Mouse (Mus musculus) cerebellum, postnatal 36 days (tissue): ENCODE data around the gene Itgav.
A peak's percentile ranks its signal among the peaks of the same experiment; 100 is the strongest.
"Not testable (repeated sequence)": the region's sequence is repeated elsewhere in the genome, so short reads cannot be mapped to it uniquely, and the experiment has no call there.

Experiments
- DNase-seq, 2 experiments: peaks; one replicate each; pipeline ENCODE4 v3.0.0; 2021 to 2022; ENCODE audit warnings: mixed read lengths in 2 of 2

The Itgav gene

DNA sequence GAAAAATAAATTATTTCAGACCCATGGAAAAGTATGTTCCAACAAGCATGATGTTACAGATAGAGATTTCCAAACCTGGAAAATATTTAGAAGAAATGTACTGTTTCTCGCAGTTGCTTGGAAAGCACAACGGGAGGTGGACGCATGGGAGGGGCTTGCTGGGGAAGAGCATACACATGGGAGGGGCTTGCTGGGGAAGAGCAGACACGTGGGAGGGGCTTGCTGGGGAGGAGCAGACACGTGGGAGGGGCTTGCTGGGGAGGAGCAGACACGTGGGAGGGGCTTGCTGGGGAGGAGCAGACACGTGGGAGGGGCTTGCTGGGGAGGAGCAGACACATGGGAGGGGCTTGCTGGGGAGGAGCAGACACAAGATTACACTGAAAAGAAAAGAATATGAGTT lies 10.9 kb upstream of the Itgav start:
- not testable (repeated sequence) for DNase-seq

DNA sequence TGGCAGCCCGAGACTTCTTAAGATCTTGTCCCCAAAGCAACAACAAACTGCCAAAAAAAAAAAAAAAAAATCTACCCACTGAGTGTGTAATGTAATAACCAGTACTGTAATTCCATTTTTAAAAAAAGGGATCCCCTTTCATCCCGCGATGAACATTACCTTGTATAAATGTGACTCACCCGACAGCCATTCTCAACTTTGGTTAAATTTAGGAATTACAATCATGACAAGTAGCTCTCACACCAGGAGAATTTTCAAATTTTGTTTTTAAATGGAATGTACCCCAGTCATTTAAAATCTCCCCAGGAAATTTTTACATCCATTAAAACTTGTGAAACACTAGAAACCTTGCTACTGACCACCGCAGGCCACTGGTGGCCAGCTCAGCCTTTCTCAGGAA lies 10.3 kb upstream of the Itgav start:
- no peak for DNase-seq

GRCm38 (mm10) chr2:83714783-83715182 lies 9.4 kb upstream of the Itgav start:
- peak; percentile 27 for DNase-seq

- DNase-seq: no peak
Measured at GRCm38 (mm10) chr2:83718341-83718740, 5.9 kb upstream of the Itgav start.

GRCm38 (mm10) chr2:83721635-83722034 lies 2.6 kb upstream of the Itgav start:
- DNase-seq: no peak

- DNase-seq: no peak
Measured at GRCm38 (mm10) chr2:83722936-83723335, 1.3 kb upstream of the Itgav start.

DNA sequence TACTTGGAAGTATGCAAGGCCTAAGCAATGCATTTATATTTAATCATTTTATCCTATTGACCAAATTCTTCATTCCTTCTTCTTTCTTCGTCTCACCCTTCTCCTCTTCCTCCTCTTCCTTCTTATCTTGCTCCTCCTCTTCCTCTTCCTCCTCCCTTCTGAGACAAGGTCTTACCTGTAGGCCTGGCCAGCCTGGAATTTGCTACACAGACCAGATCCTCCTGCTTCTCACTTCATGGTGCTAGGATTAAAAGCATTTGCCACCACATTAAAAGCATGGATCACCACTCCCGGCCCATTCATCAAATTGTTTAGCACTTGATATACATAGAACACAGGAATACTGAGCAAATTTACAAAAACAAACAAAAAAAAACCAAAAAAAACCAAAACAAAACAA lies 851 bp upstream of the Itgav start:
- DNase-seq: no peak

DNA sequence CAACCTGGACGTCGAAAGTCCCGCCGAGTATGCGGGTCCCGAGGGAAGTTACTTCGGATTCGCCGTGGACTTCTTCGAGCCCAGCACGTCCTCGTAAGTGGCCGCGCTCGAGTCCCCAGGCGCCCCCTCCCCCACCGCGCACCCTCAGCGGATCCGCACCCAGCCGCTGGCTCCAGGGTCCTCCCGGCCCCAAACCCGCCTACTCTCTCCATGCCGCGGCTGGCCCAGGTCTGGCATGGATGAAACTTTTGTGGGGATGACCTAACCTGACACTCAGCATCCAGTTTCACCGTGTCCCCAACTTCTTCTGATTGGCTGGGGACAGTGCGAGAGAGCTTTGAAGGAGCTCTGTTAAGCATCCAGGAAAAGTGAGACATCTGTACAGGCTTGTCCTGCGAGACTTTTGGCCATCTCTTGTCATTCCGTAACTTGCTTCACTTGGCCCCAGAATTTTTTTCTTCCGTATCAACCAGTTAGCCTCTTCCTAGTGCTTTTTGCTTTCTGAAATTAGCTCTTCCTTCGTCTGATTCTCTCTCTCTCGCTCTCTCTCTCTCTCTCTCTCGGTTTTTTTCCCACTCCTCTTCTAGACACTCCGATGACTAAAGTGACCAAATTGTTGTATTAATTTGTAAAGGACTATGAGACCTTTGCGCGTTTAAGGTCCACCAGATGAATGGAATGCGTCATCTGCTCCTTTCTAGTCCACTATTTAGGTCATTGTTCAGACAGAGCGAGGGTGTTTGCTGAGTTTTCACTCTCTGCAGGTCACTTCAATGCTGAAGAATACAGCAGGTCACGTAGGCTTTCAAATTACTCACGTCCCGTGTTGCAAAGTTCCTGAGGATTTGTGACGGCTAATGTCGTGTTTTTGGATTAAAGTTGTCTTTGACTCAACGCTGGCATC lies 882 bp downstream of the Itgav start:
- peak; percentile 29 to 37 for DNase-seq

- no peak for DNase-seq
Measured at GRCm38 (mm10) chr2:83725796-83726195, 1.6 kb downstream of the Itgav start.

DNA sequence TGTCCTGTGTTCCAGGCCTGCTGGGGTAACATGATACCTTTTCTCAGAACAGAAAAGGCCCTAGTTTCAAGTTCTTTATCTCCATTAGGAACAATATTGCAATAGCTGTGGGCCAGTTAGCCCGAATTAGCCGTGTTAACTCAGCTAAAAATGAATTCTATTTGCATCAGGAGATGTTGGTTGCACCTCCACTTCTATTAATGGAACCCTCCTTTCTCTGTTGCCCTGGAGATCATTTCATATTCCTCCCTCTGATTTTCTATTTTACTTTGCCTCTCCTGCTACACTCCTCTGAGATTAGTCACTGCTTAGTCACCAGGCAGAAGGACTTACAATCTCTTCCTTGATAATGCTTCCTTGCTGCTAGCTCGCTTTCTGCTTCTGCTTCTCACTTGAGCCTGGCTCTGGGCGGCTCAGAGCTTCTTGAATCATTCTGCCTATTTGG lies 4.1 kb downstream of the Itgav start:
- no peak for DNase-seq

GRCm38 (mm10) chr2:83729339-83729738 lies 5.1 kb downstream of the Itgav start:
- DNase-seq: peak in 1 of 2 experiments; percentile 12

DNA sequence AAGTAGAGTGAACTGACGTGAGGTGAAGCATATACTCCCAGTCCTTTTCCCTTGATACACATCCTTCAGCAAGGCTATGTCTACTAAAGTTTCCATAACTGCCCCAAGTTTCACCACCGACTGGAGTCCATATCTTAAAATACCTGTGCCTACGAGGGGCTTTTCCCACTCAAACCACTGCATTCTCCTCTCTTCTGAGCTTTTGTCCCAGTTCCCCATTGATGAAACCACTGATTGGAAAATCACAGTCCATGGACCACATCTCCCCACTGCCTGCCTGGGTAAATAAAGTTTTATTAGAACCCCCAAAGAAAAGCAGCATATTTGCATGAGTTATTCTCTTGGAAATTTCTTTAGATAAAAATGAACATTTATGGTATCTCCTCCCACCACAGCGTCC lies 8.7 kb downstream of the Itgav start:
- DNase-seq: no peak

- DNase-seq: no peak
Measured at GRCm38 (mm10) chr2:83733981-83734393, 9.8 kb downstream of the Itgav start.

DNA sequence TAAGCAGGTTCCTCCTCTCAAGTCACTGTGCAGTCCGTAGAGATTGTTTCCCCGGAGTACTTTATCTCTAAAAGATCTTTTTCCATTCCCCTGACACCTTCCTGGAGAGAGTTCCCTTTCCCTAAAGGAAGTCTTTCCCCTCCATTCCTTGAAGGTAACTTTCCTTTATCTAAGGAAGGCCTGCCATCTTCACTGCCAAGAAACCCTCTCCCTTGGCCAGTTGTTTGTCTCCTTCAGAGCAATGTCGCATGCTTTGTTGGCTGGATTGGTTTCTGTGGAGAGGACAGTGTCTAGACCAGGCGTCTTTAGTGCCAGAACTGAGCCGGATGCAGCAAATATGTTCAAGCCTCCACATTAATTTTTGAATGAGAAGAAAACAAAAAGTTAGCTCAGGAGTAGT lies 11.1 kb downstream of the Itgav start:
- no peak for DNase-seq

DNA sequence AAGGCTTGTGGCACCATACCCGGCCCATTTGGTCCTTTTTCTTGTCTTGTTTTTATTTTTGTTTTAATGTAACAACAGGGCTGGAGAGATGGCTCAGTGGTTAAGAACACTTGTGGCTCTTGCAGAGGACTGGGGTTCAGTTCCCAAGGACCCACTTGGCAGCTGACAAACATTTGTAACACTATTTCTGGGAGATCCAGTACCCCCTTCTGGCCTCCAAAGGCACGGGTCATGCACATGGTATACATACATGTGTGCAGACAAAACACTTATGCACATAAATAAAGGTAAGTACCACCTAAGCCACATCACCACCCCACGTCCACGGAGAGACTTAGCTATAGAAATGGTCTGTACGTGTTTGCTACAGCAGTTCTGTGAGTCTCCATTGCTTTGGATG lies 12.6 kb downstream of the Itgav start:
- no peak for DNase-seq

GRCm38 (mm10) chr2:83738586-83739251 lies 14.5 kb downstream of the Itgav start:
- no peak for DNase-seq

DNA sequence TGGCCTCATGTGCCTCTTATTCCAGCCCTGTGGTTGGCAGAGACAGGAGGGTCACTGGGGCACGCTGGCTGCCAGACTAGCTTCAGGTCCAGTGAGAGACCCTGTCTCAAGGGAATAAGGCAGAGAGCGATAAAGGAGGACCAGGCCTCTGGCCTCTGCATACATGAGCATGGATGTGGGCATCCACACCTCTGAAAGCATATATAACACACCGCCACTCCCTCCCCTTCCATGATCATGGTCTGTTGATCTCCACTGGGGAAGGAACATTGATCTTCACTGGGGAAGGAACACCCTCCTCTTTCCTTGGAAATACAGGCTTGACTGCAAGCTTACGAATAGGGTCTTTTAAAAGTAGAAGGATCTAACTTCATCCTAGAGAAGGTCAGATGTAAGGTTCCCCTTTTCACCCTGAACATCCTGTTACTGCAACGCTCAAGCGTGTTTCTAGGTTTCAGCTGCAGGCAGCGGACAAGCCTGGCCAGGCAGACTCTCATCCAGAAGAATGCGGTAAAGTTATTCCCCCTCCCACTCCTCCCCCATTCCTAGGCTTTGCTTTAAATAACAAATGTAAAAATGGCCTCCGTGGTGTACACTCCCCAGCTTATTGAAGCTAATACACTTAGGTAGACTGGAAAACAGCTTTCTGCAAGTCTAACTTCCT lies 15.4 kb downstream of the Itgav start:
- no peak for DNase-seq

- no peak for DNase-seq
Measured at GRCm38 (mm10) chr2:83740601-83741031, 16.4 kb downstream of the Itgav start.

DNA sequence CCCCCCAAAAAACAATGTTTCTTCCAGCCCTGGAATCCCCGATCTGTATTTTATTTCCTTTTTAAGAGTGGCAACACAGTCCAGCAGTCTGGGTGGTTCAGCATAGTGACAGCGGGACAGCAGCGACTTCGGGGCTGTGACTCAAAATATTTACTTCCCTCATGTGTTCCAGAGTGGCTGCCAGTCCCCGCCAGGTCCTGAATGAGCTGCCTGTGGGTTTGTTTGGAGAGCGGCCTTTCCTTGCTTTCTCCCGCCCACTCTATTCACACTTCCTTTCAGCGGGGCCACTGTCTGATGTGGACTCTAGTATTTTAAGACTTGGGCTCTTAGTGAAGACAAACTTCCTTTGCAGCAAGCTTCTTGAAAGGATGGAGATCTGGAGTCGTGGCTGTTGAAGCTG lies 18.0 kb downstream of the Itgav start:
- no peak for DNase-seq

DNA sequence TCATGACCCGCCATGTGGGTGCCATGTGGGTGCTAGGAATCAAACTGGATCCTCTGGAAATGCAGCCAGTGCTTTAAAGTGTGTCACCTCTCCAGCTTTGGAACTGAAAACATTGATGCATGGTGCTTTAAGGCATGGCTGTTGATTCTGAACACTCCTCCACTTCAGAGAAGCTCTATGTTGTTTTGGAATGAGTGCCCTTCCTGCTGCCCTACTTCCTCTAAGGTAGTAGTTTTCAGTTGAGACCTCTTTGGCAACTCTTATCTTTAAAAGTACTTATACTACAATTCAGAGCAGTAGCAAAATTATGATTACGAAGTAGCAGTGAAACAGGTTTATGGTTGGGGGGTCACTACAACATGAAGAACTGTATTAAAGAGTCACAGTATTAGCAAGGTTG lies 18.6 kb downstream of the Itgav start:
- no peak for DNase-seq

DNA sequence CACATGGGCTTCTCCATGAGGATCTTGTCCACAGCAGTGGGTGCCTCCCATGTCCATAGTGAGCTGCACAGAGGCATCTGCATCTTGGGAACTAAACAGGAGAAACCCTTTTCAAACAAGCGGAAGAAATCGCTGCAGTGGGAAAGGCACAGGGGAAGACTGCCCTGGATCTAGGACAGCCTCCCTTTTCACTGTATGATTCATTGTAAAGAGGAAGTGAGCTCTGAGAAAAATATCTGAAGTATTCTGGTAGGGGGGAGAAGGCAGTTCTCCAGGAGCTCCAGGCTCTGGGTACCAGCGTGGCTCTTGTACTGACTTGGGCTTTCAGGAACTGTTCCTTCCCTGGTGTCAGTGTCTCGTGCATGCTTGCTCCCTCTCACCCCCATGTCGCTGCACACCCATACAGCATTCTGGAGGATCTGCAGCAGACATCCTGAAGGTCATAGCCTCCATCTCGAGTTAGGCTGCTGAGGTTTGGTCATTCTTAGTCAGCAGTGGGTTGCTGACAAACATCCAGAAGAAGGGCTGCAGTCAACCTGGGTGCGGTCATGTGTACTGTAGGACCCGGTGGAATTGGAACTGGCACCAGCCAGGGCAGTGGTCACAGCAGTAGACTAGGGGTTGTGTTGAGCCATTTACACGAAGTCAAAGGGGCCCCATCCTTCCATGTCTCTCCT lies 20.2 kb downstream of the Itgav start:
- no peak for DNase-seq

- DNase-seq: no peak
Measured at GRCm38 (mm10) chr2:83745257-83745656, 21.1 kb downstream of the Itgav start.

DNA sequence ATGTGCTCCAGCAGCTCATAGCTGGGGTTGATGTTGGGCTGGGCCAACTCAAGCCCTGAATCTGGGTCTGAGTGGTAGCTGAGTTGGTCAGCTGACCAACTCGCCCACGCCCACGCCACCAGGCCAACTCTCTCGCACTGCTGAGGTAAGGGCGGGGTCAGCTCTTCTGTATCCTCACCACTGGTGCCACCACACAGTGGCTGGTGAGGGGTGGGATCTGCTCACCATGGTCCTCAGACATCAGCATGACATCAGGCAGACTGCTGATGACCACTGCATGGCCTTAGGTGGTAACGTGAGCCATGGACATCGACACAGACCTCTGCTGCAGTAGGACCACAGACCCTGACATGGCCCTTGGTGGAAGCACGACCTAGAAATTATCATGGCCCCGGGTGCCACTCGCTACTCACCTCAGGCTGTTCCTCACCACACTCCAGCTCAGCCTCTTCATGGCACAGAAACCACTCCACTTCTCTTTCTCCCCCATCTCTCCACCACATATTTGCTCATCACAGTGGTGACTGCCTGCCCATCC lies 24.5 kb downstream of the Itgav start:
- DNase-seq: no peak
